Mouse (Mus musculus) intestine, postnatal 0 days (tissue): ENCODE results near the gene Nmral1. TPM values are rescaled to one million over a fixed set of nuclear protein-coding genes. Genes with fewer than 3 reads are reported as not detected.
"Not testable (repeated sequence)": the region's sequence is repeated elsewhere in the genome, so short reads cannot be mapped to it uniquely, and the experiment has no call there.

Experiments
- ATAC-seq: fragments of 200-750 bp; cut with Nextera tagmentation; 2 replicates; pipeline ENCODE4 v1.8.0; 2017; ENCODE audit warnings: mild to moderate bottlenecking, moderate TSS enrichment, moderate library complexity
- H3K27ac ChIP-seq: fragments of 300-500 bp; sonication (generic); 2 replicates; pipeline ENCODE4 v1.5.1; 2014; ENCODE audit warnings: mild to moderate bottlenecking, low read depth, low read length, moderate library complexity
- H3K27me3 ChIP-seq: fragments of 300-500 bp; sonication (generic); replicated peaks from 2 replicates; pipeline ENCODE4 v1.6.1; 2014; ENCODE audit warnings: low read length, mixed read lengths; ENCODE audit not compliant: control insufficient read depth, insufficient read depth
- H3K36me3 ChIP-seq: fragments of 300-500 bp; sonication (generic); 2 replicates; pipeline ENCODE4 v1.6.1; 2014; ENCODE audit warnings: mild to moderate bottlenecking, moderate library complexity; ENCODE audit not compliant: control insufficient read depth, insufficient read depth
- H3K4me1 ChIP-seq: fragments of 300-500 bp; sonication (generic); replicated peaks from 2 replicates; pipeline ENCODE4 v1.6.1; 2014; ENCODE audit warnings: antibody characterized with exemption, low read length, mixed read lengths; ENCODE audit not compliant: control insufficient read depth, insufficient read depth
- H3K4me2 ChIP-seq: fragments of 300-500 bp; sonication (generic); replicated peaks from 2 replicates; pipeline ENCODE4 v1.6.1; 2014; ENCODE audit warnings: low read depth, mild to moderate bottlenecking, moderate library complexity
- H3K4me3 ChIP-seq: fragments of 300-500 bp; sonication (generic); 2 replicates; pipeline ENCODE4 v1.5.1; 2014; ENCODE audit warnings: low read depth, low read length
- H3K9ac ChIP-seq: fragments of 300-500 bp; sonication (generic); 2 replicates; pipeline ENCODE4 v1.6.1; 2014; ENCODE audit warnings: mild to moderate bottlenecking, low read depth, low read length
- H3K9me3 ChIP-seq: fragments of 300-500 bp; sonication (generic); 2 replicates; pipeline ENCODE4 v1.6.1; 2016; ENCODE audit warnings: mixed run types; ENCODE audit not compliant: control insufficient read depth
- CTCF ChIP-seq: sonication (generic); IDR thresholded peaks from 2 replicates; pipeline ENCODE4 v1.5.1; 2016; ENCODE audit warnings: low read depth, mild to moderate bottlenecking, control low read depth, antibody characterized with exemption, moderate library complexity
- WGBS: fragments of 180-500 bp; shearing (Covaris S2); extraction: QIAGEN DNeasy Blood & Tissue Kit; methylation state at CpG from one replicate; pipeline ENCODE4 v1.1.7; 2014; 5-methylcytosine and 5-hydroxymethylcytosine counted together
- polyA plus RNA-seq: library from polyadenylated mRNA; unstranded; fragments of >200 nt; fragmentation: Nextera tagmentation; extraction: Ambion mirVana; gene quantifications from 2 replicates; pipeline ENCODE4 v1.2.1, GENCODE M21; 2015

Gene Nmral1
- polyA plus RNA-seq, 1 experiment from 2014 or later, result 11.6 TPM

GRCm38 (mm10) chr16:4756660-4757335 lies 37.6 kb upstream of the Nmral1 start:
- peak; percentile 35 for TF ChIP-seq CTCF
- H3K9me3 ChIP-seq, H3K4me1 ChIP-seq, H3K36me3 ChIP-seq, H3K27me3 ChIP-seq: not testable (repeated sequence)
- peak overlapping the region; percentile 68 for H3K27ac ChIP-seq
- peak; percentile 72 for ATAC-seq
- 2% methylated on average over 35 of the region's 42 CpGs for WGBS
- peak overlapping the region; percentile 67 for H3K9ac ChIP-seq
- peak overlapping the region; percentile 44 for H3K4me3 ChIP-seq
- peak overlapping the region; percentile 57 for H3K4me2 ChIP-seq

GRCm38 (mm10) chr16:4754045-4754444 lies 34.9 kb upstream of the Nmral1 start:
- no peaks in the 10 kb centered on the region for H3K4me1 ChIP-seq
- TF ChIP-seq CTCF, result no peak
- no peaks in the 10 kb centered on the region for H3K36me3 ChIP-seq
- H3K4me2 ChIP-seq, result no peak overlapping the region
- H3K9me3 ChIP-seq, result no peaks in the 10 kb centered on the region
- WGBS, result 63% methylated on average over 3 of the region's 3 CpGs
- no peak overlapping the region for H3K4me3 ChIP-seq
- H3K27ac ChIP-seq, result no peak overlapping the region
- H3K9ac ChIP-seq, result no peak overlapping the region
- ATAC-seq, result no peak
- no peaks in the 10 kb centered on the region for H3K27me3 ChIP-seq

- Histone ChIP-seq H3K4me2 (no peak overlapping the region), H3K4me3 (no peak overlapping the region), H3K9ac (no peak overlapping the region), H3K27me3 (no peaks in the 10 kb centered on the region), H3K9me3 (no peaks in the 10 kb centered on the region), H3K27ac (no peak overlapping the region), H3K4me1 (no peaks in the 10 kb centered on the region), H3K36me3 (no peaks in the 10 kb centered on the region)
- ATAC-seq, result no peak
- no peak for TF ChIP-seq CTCF
- WGBS, result 89% methylated on average over 3 of the region's 3 CpGs
Measured at GRCm38 (mm10) chr16:4752155-4752554, 33.0 kb upstream of the Nmral1 start.

- no peak overlapping the region for H3K4me3 ChIP-seq
- 97% methylated on average over 1 of the region's 1 CpGs for WGBS
- no peak overlapping the region for H3K4me2 ChIP-seq
- H3K4me1 ChIP-seq, result no peaks in the 10 kb centered on the region
- no peaks in the 10 kb centered on the region for H3K9me3 ChIP-seq
- no peaks in the 10 kb centered on the region for H3K36me3 ChIP-seq
- no peaks in the 10 kb centered on the region for H3K27me3 ChIP-seq
- ATAC-seq, result no peak
- H3K27ac ChIP-seq, result no peak overlapping the region
- no peak overlapping the region for H3K9ac ChIP-seq
- TF ChIP-seq CTCF, result no peak
Measured at GRCm38 (mm10) chr16:4742186-4742585, 23.0 kb upstream of the Nmral1 start.

- Histone ChIP-seq H3K9ac (no peak overlapping the region), H3K27me3 (no peaks in the 10 kb centered on the region), H3K36me3 (no peaks in the 10 kb centered on the region), H3K4me2 (no peak overlapping the region), H3K4me3 (no peak overlapping the region), H3K27ac (no peak overlapping the region), H3K4me1 (no peaks in the 10 kb centered on the region), H3K9me3 (no peaks in the 10 kb centered on the region)
- no peak for ATAC-seq
- peak; percentile 34 for TF ChIP-seq CTCF
- WGBS, result 85% methylated on average over 2 of the region's 2 CpGs
Measured at GRCm38 (mm10) chr16:4739994-4740393, 20.8 kb upstream of the Nmral1 start.

GRCm38 (mm10) chr16:4736262-4736661 lies 17.1 kb upstream of the Nmral1 start:
- Histone ChIP-seq H3K4me2 (no peak overlapping the region), H3K9ac (no peak overlapping the region), H3K27me3 (no peaks in the 10 kb centered on the region), H3K4me1 (no peaks in the 10 kb centered on the region), H3K27ac (no peak overlapping the region), H3K9me3 (no peaks in the 10 kb centered on the region), H3K4me3 (no peak overlapping the region), H3K36me3 (no peaks in the 10 kb centered on the region)
- ATAC-seq, result no peak
- no peak for TF ChIP-seq CTCF
- WGBS, result 82% methylated on average over 2 of the region's 2 CpGs
